Mouse (Mus musculus) right cerebral cortex, adult 2 months (tissue): Measurements from ENCODE around the gene Wnt16.

Experiments used
- DNase-seq, 2 experiments: peaks; one replicate each; pipeline ENCODE4 v3.0.0; 2021 to 2022; ENCODE audit warnings: low spot score in 2 of 2

Wnt16 gene

GRCm38 (mm10) chr6:22326289-22326688, 38.3 kb downstream of the Wnt16 start:
- DNase-seq, result no peak

- DNase-seq, result no peak
Measured at GRCm38 (mm10) chr6:22327091-22327490, 39.1 kb downstream of the Wnt16 start.

- DNase-seq, result no peak
Measured at GRCm38 (mm10) chr6:22327931-22328330, 39.9 kb downstream of the Wnt16 start.

GRCm38 (mm10) chr6:22330169-22330960, 42.3 kb downstream of the Wnt16 start:
- no peak for DNase-seq

- DNase-seq, result no peak
Measured at GRCm38 (mm10) chr6:22332548-22332947, 44.5 kb downstream of the Wnt16 start.

- no peak for DNase-seq
Measured at GRCm38 (mm10) chr6:22339763-22340542, 51.9 kb downstream of the Wnt16 start.

GRCm38 (mm10) chr6:22340779-22341178, 52.8 kb downstream of the Wnt16 start:
- DNase-seq, result no peak

GRCm38 (mm10) chr6:22343292-22343691, 55.3 kb downstream of the Wnt16 start:
- DNase-seq, result no peak

GRCm38 (mm10) chr6:22343706-22344105, 55.7 kb downstream of the Wnt16 start:
- DNase-seq, result no peak

- no peak for DNase-seq
Measured at GRCm38 (mm10) chr6:22344443-22344842, 56.4 kb downstream of the Wnt16 start.

GRCm38 (mm10) chr6:22347132-22347902, 59.3 kb downstream of the Wnt16 start:
- no peak for DNase-seq
